Mouse (Mus musculus) erythroblast, embryonic 14.5 days (primary cell): ENCODE data around the gene Gdf1.

Source experiments
- GATA1 ChIP-seq: IDR thresholded peaks from 2 replicates; pipeline ENCODE4 v1.6.1; 2012; ENCODE audit warnings: low read length, inconsistent platforms, mixed read lengths
- TAL1 ChIP-seq: IDR thresholded peaks from 3 replicates; pipeline ENCODE4 v1.6.1; 2012; ENCODE audit warnings: low read length, inconsistent platforms, mixed read lengths

DNA sequence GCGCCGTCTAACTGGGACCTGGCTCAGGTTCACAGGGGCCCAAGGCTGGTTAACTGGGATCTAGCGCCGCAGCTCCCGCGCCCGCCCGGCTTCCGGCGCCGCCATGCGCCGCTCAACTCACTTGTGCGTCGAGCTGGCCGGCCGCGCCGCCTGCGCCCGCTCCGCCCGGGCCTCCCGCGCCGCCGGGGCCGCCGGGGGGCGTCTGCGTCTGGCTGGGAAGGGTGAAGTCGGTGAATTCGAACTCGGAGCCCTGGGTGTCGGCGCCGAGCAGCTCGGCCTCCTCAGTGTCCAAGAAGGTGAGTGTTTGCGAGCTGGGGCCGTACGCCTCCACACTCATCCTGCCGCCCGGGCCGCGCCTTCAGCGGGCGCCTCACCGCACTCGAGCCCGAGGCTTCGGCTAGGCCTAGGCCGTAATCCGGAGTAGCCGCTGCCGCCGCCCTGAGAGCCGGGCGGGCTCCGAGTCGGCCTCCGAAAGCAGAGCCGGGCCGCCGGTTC, 23.1 kb downstream of the Gdf1 start:
- TF ChIP-seq TAL1, result no peak
- TF ChIP-seq GATA1, result no peak
